Mouse (Mus musculus): Measurements from ENCODE around the gene Pmp22.

Gene Pmp22

DNA sequence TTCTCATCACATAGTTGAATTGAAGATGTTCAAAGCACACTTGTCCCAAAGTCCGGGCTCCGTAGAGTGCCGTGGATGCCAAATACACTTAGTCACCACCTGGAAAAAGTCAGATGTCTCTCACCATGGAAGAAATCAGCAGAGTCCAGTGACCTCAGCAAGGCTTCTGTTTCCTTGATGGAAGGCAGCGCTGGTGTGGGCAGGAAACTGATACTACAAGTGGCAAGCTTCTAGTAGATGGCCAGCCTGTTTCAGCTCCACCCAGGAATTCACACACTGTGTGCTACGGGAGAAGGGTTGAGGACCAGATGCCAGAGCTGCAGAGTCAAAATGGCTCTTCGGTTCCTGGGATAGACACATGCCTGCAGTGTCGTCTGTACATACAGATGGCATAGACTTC is 9.0 kb upstream of the Pmp22 start:
- no peak for TF ChIP-seq GATA4 (IDR thresholded peaks at IDR 0.05; ENCODE audit: insufficient replicate concordance, low read length)

DNA sequence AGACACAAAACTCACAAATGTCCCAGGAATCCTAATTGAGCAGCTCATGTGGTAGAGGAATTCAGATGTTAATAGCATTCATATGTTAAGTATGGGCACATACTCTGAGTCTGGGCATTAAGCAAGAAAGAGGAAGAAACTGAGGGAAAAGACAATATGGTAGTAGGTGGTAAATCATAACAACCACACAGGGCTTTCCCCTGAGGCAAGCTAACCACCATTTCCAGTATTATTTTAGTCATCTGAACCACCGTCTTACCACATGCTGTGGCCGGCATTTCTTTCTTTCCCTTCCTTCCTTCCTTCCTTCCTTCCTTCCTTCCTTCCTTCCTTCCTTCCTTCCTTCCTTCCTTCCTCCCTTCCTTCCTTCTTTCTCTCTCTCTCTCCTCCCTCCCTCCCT is 6.5 kb upstream of the Pmp22 start:
- no peak for TF ChIP-seq GATA4 (IDR thresholded peaks at IDR 0.05; ENCODE audit: insufficient replicate concordance, low read length)

DNA sequence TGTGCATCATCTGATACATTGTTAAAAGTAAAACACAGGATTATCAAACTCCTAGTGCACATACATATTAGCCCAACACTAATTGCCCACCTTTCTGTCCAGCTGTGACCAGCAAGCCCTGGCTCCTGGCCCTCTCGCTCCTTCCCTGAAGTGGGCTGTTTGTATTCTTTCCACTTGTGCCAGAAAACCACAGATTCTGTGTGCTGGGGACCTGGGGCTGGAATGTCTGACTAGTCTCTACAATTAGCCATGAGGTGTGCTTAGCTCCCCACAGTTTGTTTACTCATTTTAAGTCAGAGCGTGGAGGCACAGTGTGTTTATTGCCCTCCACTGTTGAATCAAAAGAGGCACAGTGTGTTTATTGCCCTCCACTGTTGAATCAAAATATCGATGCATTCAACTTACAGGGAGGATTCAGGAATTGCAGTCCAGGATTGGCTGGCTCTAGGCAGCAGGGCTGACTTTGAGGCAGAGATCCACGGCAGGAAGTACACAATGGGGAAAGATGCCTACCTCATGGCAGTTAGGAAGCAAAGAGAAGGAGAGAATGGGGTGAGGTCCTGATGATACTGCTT is 5.9 kb upstream of the Pmp22 start:
- no peak for TF ChIP-seq GATA4 (IDR thresholded peaks at IDR 0.05; ENCODE audit: insufficient replicate concordance, low read length)

DNA sequence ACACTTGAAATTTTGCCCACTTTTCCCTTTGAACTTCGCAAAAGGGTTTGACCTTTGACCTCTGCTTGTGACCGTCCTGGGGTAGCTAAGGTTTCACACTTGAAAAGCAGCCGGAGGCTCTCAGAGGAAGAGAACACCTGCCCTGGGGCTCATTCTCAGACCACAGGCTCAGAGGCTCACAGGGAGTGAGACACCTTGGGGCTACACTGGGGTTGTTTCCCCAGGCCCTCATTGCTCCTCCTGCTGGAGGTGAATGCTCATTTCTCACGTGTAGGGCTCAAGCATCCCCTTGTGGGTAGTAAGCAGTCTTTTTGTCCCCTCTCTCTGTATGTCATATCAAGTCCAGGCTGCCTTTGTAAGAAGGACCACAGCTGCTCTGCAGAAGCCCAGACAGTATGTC is 4.5 kb upstream of the Pmp22 start:
- TF ChIP-seq GATA4 (IDR thresholded peaks at IDR 0.05; ENCODE audit: insufficient replicate concordance, low read length) = no peak

GRCm38 (mm10) chr11:63125832-63126456 is 2.8 kb upstream of the Pmp22 start:
- TF ChIP-seq GATA4 (IDR thresholded peaks at IDR 0.05; ENCODE audit: insufficient replicate concordance, low read length) = peak; percentile 38; the same call in 1 of the 2 replicates

- no peak for TF ChIP-seq GATA4 (IDR thresholded peaks at IDR 0.05; ENCODE audit: insufficient replicate concordance, low read length)
Observed at GRCm38 (mm10) chr11:63126976-63127375, 1.8 kb upstream of the Pmp22 start.

- TF ChIP-seq GATA4 (IDR thresholded peaks at IDR 0.05; ENCODE audit: insufficient replicate concordance, low read length) = no peak
Observed at GRCm38 (mm10) chr11:63127513-63127912, 1.3 kb upstream of the Pmp22 start.

DNA sequence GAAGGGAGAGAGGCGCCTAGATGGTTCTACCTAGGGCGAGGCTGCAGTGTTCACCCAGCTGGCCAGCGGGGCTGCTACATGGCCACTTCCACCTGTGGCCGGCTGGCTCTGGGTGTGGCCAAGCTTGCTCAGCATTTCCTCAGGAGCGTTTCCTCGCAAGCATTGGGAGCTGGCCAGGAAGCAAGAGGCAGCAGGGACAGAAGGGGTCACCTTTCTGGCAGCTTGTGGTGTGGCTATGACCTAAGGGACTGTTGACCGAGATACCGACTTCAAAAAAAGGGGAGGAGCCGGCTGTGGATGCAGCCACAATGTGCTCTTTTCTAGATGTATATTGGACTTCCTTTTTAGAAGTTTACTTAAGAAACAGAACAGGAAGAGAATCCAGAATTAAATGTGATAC is 593 bp downstream of the Pmp22 start:
- TF ChIP-seq GATA4 (IDR thresholded peaks at IDR 0.05; ENCODE audit: insufficient replicate concordance, low read length) = no peak

DNA sequence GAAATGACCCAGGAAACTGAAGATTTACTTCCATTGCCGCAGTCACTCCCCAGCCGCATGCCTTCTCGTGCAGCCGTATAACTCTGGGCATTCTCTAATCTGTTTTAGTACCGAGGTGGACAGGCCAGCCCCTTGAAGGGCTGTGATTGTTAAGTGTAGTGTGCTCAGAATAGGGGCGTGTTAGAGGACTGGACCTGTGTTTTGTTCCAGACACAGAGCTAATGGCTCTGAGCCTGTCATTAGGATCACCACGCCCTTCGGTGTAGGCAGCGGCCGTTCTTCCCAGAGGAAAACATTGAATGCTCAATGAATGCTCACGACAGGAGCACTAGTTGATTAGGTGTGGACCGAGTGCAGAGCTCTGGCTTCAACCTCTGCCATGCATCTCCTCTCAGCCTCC is 1.1 kb downstream of the Pmp22 start:
- no peak for TF ChIP-seq GATA4 (IDR thresholded peaks at IDR 0.05; ENCODE audit: insufficient replicate concordance, low read length)

DNA sequence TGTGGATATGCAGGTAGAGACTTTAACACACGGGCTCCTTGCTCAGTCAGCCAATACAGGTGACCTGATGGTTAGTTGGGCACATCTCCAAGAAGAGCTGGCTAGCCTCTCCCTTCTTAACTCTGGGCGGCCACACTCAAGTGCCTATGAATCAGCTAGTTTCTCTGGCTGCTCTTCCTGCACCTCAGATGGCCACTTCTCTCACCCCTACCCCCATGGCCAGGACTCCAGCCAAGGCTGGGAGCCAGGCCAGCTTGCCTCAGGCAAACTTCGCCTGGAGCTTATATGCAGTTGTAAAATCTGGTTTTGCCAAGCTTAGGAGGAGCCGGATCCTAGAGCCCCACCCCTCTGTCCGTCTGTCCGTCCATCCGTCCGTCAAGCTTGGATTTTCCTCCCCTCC is 1.7 kb downstream of the Pmp22 start:
- TF ChIP-seq GATA4 (IDR thresholded peaks at IDR 0.05; ENCODE audit: insufficient replicate concordance, low read length) = no peak

- TF ChIP-seq GATA4 (IDR thresholded peaks at IDR 0.05; ENCODE audit: insufficient replicate concordance, low read length) = no peak
Observed at GRCm38 (mm10) chr11:63131001-63131692, 2.4 kb downstream of the Pmp22 start.

- no peak for TF ChIP-seq GATA4 (IDR thresholded peaks at IDR 0.05; ENCODE audit: insufficient replicate concordance, low read length)
Observed at GRCm38 (mm10) chr11:63131693-63132040, 2.9 kb downstream of the Pmp22 start.

GRCm38 (mm10) chr11:63132151-63132500 is 3.3 kb downstream of the Pmp22 start:
- TF ChIP-seq GATA4 (IDR thresholded peaks at IDR 0.05; ENCODE audit: insufficient replicate concordance, low read length) = no peak

- TF ChIP-seq GATA4 (IDR thresholded peaks at IDR 0.05; ENCODE audit: insufficient replicate concordance, low read length) = no peak
Observed at GRCm38 (mm10) chr11:63132501-63133435, 4.0 kb downstream of the Pmp22 start.

- TF ChIP-seq GATA4 (IDR thresholded peaks at IDR 0.05; ENCODE audit: insufficient replicate concordance, low read length) = no peak
Observed at GRCm38 (mm10) chr11:63134021-63134420, 5.2 kb downstream of the Pmp22 start.

Data from liver, adult (tissue).